In the genomic region with DNA sequence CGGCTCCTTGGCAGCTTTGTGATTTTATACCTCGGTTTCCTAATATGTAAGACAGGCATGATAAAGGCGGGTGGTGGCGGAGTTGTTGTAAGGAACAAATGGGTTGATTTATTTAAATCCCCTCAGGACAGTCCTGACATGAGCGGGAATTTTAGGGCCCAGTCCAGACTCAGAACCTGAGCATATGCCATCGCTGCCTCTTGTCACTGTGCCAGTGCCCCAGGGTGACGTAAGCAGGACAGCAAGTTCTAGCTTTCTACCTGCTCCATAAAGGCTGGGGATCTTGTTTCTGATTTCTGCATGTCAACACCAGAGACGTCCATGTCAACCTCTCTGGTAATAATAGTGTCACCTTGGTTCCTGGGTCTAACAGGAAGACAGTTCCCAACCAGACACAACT, we compare ENCODE assay signal across 26 mouse cellular contexts. TPM values are rescaled to one million over a fixed set of nuclear protein-coding genes. Genes with fewer than 3 reads are reported as not detected.
A peak's percentile ranks its signal among the peaks of the same experiment; 100 is the strongest.
DNase-seq lines count a peak whose midpoint lies in the region.
"Had no signal": no experiment of that assay in that cellular context is flagged by ENCODE, and none has a peak within 500 bp of the region (broad histone marks: within the 10 kb centered on the region; RNA-seq: fewer than 3 reads in every experiment).

No protein-coding gene starts in this region.

- no peak overlapping the region for H3K27ac ChIP-seq in embryonic facial prominence, embryonic 10.5 days (replicated peaks)
- H3K27ac ChIP-seq: embryonic facial prominence, embryonic 13.5 days; forebrain, embryonic 12.5 days; hindbrain, embryonic 10.5 days; hindbrain, embryonic 14.5 days; intestine, embryonic 15.5 days had no signal

- no peaks in the 10 kb centered on the region for H3K36me3 ChIP-seq in embryonic facial prominence, embryonic 10.5 days (replicated peaks)
- H3K36me3 ChIP-seq: embryonic facial prominence, embryonic 13.5 days; forebrain, embryonic 12.5 days; heart, embryonic 12.5 days; hindbrain, embryonic 10.5 days; intestine, embryonic 15.5 days had no signal

- H3K27me3 ChIP-seq in embryonic facial prominence, embryonic 10.5 days (replicated peaks; ENCODE audit: low read depth, poor library complexity, severe bottlenecking) = no peaks in the 10 kb centered on the region
- H3K27me3 ChIP-seq: embryonic facial prominence, embryonic 13.5 days; forebrain, embryonic 12.5 days; intestine, embryonic 15.5 days had no signal

- no peaks in the 10 kb centered on the region for H3K4me1 ChIP-seq in embryonic facial prominence, embryonic 10.5 days
- H3K4me1 ChIP-seq: embryonic facial prominence, embryonic 13.5 days; forebrain, embryonic 12.5 days; hindbrain, embryonic 10.5 days; intestine, embryonic 15.5 days had no signal

- H3K9me3 ChIP-seq in embryonic facial prominence, embryonic 10.5 days = no peaks in the 10 kb centered on the region
- H3K9me3 ChIP-seq: embryonic facial prominence, embryonic 13.5 days; forebrain, embryonic 12.5 days; heart, embryonic 12.5 days; hindbrain, embryonic 10.5 days; intestine, embryonic 15.5 days had no signal

- no peak overlapping the region for H3K4me3 ChIP-seq in embryonic facial prominence, embryonic 10.5 days
- H3K4me3 ChIP-seq: embryonic facial prominence, embryonic 13.5 days; forebrain, embryonic 12.5 days; heart, embryonic 12.5 days; hindbrain, embryonic 10.5 days; intestine, embryonic 15.5 days had no signal

- peak; percentile 83 for DNase-seq in brain, adult 2 months (ENCODE audit: low read depth, low spot score)
- peak; percentile 80 for DNase-seq in cerebellum, adult 11 months
- DNase-seq in cerebellum, adult 8-10 months = peak; percentile 77
- peak; percentile 78 to 82 for DNase-seq in cerebellum, postnatal 14 days
- no peak for DNase-seq in embryonic facial prominence, embryonic 10.5 days (ENCODE audit: low spot score)
- no peak for DNase-seq in layer of hippocampus, adult 9-10 months (ENCODE audit: low spot score)
- DNase-seq in adrenal gland, adult 18-20 months (ENCODE audit: low spot score in 2 of 2) = no peak
- DNase-seq: adrenal gland, adult 8-10 months; adrenal gland, postnatal 36 days; gastrocnemius, postnatal 10 days; kidney, adult 18-20 months had no signal

- WGBS in embryonic facial prominence, embryonic 10.5 days = 86% methylated on average over 8 of the region's 8 CpGs

RNA-seq across cellular contexts. Expression of gene AL607142.1, which starts 24.7 kb away (rescaled TPM):
- not detected in 2 replicates for polyA plus RNA-seq in embryonic facial prominence, embryonic 10.5 days (2016; fragmentation: Nextera tagmentation; extraction: Ambion mirVana)
- total RNA-seq in adrenal gland, adult 18-20 months (2021) = not detected
- total RNA-seq: adrenal gland, adult 8-10 months; adrenal gland, postnatal 36 days; ES-E14; gastrocnemius, postnatal 10 days; gastrocnemius, postnatal 4 days; heart, adult 8-10 months; heart, postnatal 25 days had no signal
- polyA plus RNA-seq: brain, embryonic 14.5 days; cortical plate, adult 2 months; embryonic facial prominence, embryonic 13.5 days; forebrain, embryonic 12.5 days; forebrain, embryonic 16.5 days; frontal cortex, adult 2 months; heart, embryonic 12.5 days; heart, embryonic 16.5 days; hindbrain, embryonic 10.5 days; hindbrain, embryonic 14.5 days; intestine, embryonic 15.5 days had no signal

Comparison
In these comparisons a context has a peak if more than half of its experiments do, and no peak if none do; other contexts are left out.
1. DNase-seq: peak in brain, adult 2 months (single experiment), cerebellum, adult 11 months (single experiment), cerebellum, adult 8-10 months (single experiment) and cerebellum, postnatal 14 days (2 of 2); none in embryonic facial prominence, embryonic 10.5 days (single experiment), layer of hippocampus, adult 9-10 months (single experiment) and adrenal gland, adult 18-20 months (0 of 2).